Mouse (Mus musculus): ENCODE measurements around the gene 4632433K11Rik. TPM values are rescaled to one million over a fixed set of nuclear protein-coding genes. Genes with fewer than 3 reads are reported as not detected.

The 4632433K11Rik gene
- polyA plus RNA-seq, 1 experiment from 2014 or later: not detected

DNA sequence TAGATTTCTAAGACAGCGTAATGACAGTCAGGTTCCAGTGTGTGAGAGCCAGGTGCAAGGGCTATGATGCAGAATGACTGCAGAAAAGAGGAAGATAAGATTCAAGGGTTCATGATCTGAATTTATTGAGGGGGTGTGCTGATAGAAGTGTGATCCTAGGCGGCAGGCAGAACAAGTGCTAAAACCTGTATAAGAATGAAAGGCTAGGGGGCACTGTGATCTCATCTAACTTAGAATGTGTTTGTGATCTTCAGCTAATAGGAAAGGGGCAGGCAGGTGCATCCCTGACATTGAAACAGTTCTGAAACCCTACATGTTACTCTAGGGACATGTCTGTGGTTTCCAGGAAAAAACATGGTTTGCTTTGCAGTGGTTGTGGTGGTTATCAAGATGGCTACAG lies 12.2 kb downstream of the 4632433K11Rik start:
- H3K9me3 ChIP-seq (ENCODE audit: control insufficient read depth, low read length): no peaks in the 10 kb centered on the region
- no peak overlapping the region for H3K27ac ChIP-seq (ENCODE audit: low read depth, low read length)
- 66% methylated on average over 2 of the region's 2 CpGs for WGBS
- ATAC-seq (ENCODE audit: insufficient read depth, low FRiP score, low TSS enrichment): no peak
- H3K36me3 ChIP-seq (ENCODE audit: control insufficient read depth, insufficient read depth, low read length): no peaks in the 10 kb centered on the region
- no peak overlapping the region for H3K4me2 ChIP-seq (ENCODE audit: low read depth)
- no peak overlapping the region for H3K4me3 ChIP-seq (ENCODE audit: low read depth, low read length)
- H3K4me1 ChIP-seq (ENCODE audit: control insufficient read depth, insufficient read depth, low read length): no peaks in the 10 kb centered on the region; the same call in 1 of the 2 replicates
- H3K9ac ChIP-seq (ENCODE audit: low read length): no peak overlapping the region
- no peak for DNase-seq (ENCODE audit: low spot score)
- H3K27me3 ChIP-seq (ENCODE audit: control insufficient read depth, insufficient read depth, low read length): no peaks in the 10 kb centered on the region

DNA sequence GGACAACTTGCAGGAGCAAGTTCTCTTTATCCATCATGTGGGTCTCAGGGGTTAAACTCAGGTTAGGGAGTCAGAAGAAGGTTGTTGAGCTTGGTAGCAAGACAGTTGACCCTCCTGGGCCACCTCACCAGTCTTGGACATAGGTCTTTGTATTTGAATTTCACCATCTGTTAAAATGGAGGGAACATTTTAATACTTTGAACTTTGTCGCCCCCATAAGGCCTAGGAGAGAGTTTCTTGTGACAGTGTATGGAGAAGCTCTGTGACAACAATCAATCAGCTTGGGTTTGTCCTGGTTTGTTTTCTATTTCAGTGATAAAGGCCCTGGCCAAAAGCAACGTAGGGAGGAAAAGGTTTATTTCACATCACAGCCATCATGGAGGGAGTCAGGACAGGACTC lies 13.4 kb downstream of the 4632433K11Rik start:
- ATAC-seq (ENCODE audit: insufficient read depth, low FRiP score, low TSS enrichment) (no peak), DNase-seq (ENCODE audit: low spot score) (no peak)
- no peaks in the 10 kb centered on the region for H3K9me3 ChIP-seq (ENCODE audit: control insufficient read depth, low read length)
- H3K4me1 ChIP-seq (ENCODE audit: control insufficient read depth, insufficient read depth, low read length): no peaks in the 10 kb centered on the region; the same call in 1 of the 2 replicates
- H3K4me2 ChIP-seq (ENCODE audit: low read depth): no peak overlapping the region
- H3K4me3 ChIP-seq (ENCODE audit: low read depth, low read length): no peak overlapping the region
- H3K27ac ChIP-seq (ENCODE audit: low read depth, low read length): no peak overlapping the region
- H3K36me3 ChIP-seq (ENCODE audit: control insufficient read depth, insufficient read depth, low read length): no peaks in the 10 kb centered on the region
- WGBS: 40% methylated on average over 2 of the region's 2 CpGs
- H3K9ac ChIP-seq (ENCODE audit: low read length): no peak overlapping the region
- no peaks in the 10 kb centered on the region for H3K27me3 ChIP-seq (ENCODE audit: control insufficient read depth, insufficient read depth, low read length)

DNA sequence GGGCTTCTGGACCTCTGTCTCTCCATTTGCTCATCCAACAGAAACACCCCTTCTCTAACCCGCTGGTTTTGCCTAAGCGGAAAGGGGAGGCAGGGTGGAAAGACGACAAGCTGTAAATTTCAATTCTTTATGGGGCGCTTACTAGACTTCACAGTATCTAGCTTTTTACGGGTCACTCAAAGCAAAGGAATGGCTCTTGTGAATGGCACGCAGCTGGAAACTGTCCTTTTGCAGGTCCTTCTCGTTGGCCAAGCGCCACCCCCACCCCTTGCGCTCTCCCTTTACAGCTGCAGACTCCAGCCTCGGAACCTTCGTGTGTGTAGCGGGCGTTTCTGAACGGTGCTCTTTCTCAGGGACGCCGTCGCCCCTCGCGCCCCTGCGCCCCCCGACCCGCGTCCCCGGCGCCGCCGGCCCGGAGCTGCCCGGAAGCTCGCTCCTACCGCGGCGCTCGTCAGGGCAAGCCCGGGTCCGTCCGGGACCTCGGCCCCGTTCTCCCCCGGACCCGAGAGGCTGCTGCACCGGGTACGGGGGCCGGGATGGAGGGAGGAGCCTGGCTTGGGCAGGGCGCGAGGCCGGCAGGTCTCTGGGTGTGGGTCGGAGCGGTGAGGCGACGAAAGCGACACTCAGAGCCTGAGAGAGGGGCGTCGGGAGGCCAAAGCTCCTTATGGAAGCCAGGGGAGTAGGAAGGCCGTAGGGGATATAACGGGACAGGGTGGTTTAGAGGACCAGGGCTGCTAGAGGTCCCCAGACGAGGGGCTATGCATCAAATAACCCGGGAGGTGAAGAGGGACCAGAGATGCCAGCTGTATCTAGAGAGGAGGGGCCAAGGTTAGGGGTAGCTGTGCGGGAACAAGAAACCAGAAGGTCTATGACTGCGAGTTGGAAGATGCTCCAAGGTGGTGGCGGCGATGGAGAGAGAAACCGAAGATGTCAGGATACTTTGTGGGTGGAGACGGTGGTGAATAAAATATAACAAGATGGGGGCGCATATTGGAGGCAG lies 17.6 kb downstream of the 4632433K11Rik start, which contains the start of gene Zfp580:
Gene Zfp580 (plus strand): TSS at position 346 of the 1,000 bp plus-strand sequence.
- H3K27me3 ChIP-seq (ENCODE audit: control insufficient read depth, insufficient read depth, low read length): peaks cover 41% of the 10 kb centered on the region
- peak within 1 kb of the TSS; percentile 90 for H3K4me2 ChIP-seq (ENCODE audit: low read depth)
- 1% methylated on average over 64 of the region's 65 CpGs for WGBS

DNA sequence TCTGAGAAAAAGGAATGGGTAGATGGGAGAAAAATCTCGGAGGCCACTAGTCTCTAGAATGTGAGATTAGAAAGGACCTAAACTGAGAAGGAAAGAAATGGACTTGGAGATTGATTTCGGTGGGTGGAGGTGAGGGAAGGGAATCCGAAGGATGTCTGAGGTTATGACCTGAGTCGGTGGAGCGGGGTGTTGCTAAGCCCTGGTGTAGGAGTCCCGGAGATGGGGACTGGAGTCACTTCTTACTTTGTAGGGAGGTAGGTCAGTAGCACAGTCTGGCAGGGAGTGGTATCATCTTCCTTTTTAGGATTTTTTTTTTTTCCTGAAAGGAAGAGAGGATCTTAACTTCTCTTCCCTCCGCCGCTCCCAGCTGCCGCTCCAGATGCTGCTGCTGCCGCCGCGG lies 18.5 kb downstream of the 4632433K11Rik start:
- ATAC-seq (ENCODE audit: insufficient read depth, low FRiP score, low TSS enrichment) (no peak), DNase-seq (ENCODE audit: low spot score) (peak; percentile 21)
- Histone ChIP-seq H3K9ac (ENCODE audit: low read length) (no peak overlapping the region), H3K27ac (ENCODE audit: low read depth, low read length) (no peak overlapping the region), H3K9me3 (ENCODE audit: control insufficient read depth, low read length) (no peaks in the 10 kb centered on the region), H3K4me2 (ENCODE audit: low read depth) (peak overlapping the region; percentile 90), H3K27me3 (ENCODE audit: control insufficient read depth, insufficient read depth, low read length) (peaks cover 50% of the 10 kb centered on the region), H3K36me3 (ENCODE audit: control insufficient read depth, insufficient read depth, low read length) (no peaks in the 10 kb centered on the region), H3K4me3 (ENCODE audit: low read depth, low read length) (peak overlapping the region; percentile 79), H3K4me1 (ENCODE audit: control insufficient read depth, insufficient read depth, low read length) (peaks cover 18% of the 10 kb centered on the region)
- 2% methylated on average over 12 of the region's 12 CpGs for WGBS

More for the DNA sequence above, 17.6 kb downstream of the 4632433K11Rik start, which contains the start of gene Zfp580:
- Histone ChIP-seq H3K27ac (ENCODE audit: low read depth, low read length) (peak within 1 kb of the TSS; percentile 67), H3K9ac (ENCODE audit: low read length) (peak within 1 kb of the TSS; percentile 89), H3K9me3 (ENCODE audit: control insufficient read depth, low read length) (no peaks in the 10 kb centered on the region), H3K36me3 (ENCODE audit: control insufficient read depth, insufficient read depth, low read length) (no peaks in the 10 kb centered on the region), H3K4me3 (ENCODE audit: low read depth, low read length) (peak within 1 kb of the TSS; percentile 79), H3K4me1 (ENCODE audit: control insufficient read depth, insufficient read depth, low read length) (peaks cover 13% of the 10 kb centered on the region)
- ATAC-seq (ENCODE audit: insufficient read depth, low FRiP score, low TSS enrichment) (peak; percentile 84), DNase-seq (ENCODE audit: low spot score) (peak; percentile 87)

DNA sequence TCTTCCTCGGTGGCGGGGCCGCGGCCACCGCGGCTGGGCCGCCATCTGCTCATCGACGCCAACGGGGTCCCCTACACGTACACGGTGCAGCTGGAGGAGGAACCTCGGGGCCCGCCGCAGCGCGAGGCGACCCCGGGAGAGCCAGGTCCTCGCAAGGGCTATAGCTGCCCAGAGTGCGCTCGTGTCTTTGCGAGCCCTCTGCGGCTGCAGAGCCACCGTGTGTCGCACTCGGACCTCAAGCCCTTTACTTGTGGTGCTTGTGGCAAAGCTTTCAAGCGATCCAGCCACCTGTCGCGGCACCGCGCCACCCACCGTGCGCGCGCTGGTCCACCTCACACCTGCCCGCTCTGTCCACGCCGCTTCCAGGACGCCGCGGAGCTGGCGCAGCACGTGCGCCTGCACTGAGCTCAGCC lies 19.0 kb downstream of the 4632433K11Rik start:
- Histone ChIP-seq H3K27me3 (ENCODE audit: control insufficient read depth, insufficient read depth, low read length) (peaks cover 55% of the 10 kb centered on the region), H3K4me1 (ENCODE audit: control insufficient read depth, insufficient read depth, low read length) (peaks cover 18% of the 10 kb centered on the region), H3K9me3 (ENCODE audit: control insufficient read depth, low read length) (no peaks in the 10 kb centered on the region), H3K4me2 (ENCODE audit: low read depth) (peak overlapping the region; percentile 90), H3K4me3 (ENCODE audit: low read depth, low read length) (peak overlapping the region; percentile 79), H3K36me3 (ENCODE audit: control insufficient read depth, insufficient read depth, low read length) (no peaks in the 10 kb centered on the region), H3K27ac (ENCODE audit: low read depth, low read length) (no peak overlapping the region), H3K9ac (ENCODE audit: low read length) (peak overlapping the region; percentile 24; the same call in 1 of the 2 replicates)
- 4% methylated on average over 42 of the region's 45 CpGs for WGBS
- DNase-seq (ENCODE audit: low spot score): peak; percentile 19
- no peak for ATAC-seq (ENCODE audit: insufficient read depth, low FRiP score, low TSS enrichment)

DNA sequence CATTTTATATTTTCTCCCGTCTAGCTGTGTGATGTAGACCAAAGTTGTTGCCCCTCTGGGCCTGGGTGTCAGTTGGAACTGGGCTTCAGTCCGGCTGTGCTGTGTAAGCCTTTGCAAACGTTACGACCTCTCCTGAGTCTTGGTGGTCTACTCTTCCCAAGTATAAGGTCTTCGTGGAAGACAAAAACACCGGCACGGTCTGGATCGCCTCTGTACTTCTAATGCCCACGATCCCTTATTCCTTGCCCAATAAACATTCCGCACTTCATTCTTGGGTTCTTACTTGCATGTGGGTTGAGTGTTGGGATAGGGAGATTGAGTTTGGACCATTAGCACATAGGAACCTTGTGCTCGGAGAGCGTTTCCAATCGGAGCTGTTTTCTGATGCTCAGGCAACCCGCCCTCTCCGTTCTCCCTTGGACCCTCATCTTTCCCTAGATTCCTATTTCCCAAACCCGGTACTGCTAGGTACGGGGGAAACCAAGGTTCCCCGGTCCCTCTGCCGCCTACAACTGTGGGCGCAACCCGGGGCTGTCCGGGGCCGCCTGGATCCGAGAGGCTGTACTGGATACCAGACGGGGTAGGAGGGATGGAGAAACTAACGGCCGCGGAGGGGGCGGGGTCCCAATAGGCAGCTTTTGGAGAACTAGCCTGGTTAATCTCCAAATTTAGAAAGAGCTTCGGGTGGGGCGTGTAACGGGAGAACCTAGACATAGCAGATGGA lies 19.7 kb downstream of the 4632433K11Rik start:
- Histone ChIP-seq H3K4me2 (ENCODE audit: low read depth) (peak overlapping the region; percentile 90), H3K27ac (ENCODE audit: low read depth, low read length) (no peak overlapping the region), H3K36me3 (ENCODE audit: control insufficient read depth, insufficient read depth, low read length) (no peaks in the 10 kb centered on the region), H3K9me3 (ENCODE audit: control insufficient read depth, low read length) (no peaks in the 10 kb centered on the region), H3K4me1 (ENCODE audit: control insufficient read depth, insufficient read depth, low read length) (peaks cover 18% of the 10 kb centered on the region), H3K9ac (ENCODE audit: low read length) (peak overlapping the region; percentile 32), H3K4me3 (ENCODE audit: low read depth, low read length) (peak overlapping the region; percentile 79), H3K27me3 (ENCODE audit: control insufficient read depth, insufficient read depth, low read length) (peaks cover 56% of the 10 kb centered on the region)
- DNase-seq (ENCODE audit: low spot score): no peak
- no peak for ATAC-seq (ENCODE audit: insufficient read depth, low FRiP score, low TSS enrichment)
- WGBS: 8% methylated on average over 32 of the region's 32 CpGs

DNA sequence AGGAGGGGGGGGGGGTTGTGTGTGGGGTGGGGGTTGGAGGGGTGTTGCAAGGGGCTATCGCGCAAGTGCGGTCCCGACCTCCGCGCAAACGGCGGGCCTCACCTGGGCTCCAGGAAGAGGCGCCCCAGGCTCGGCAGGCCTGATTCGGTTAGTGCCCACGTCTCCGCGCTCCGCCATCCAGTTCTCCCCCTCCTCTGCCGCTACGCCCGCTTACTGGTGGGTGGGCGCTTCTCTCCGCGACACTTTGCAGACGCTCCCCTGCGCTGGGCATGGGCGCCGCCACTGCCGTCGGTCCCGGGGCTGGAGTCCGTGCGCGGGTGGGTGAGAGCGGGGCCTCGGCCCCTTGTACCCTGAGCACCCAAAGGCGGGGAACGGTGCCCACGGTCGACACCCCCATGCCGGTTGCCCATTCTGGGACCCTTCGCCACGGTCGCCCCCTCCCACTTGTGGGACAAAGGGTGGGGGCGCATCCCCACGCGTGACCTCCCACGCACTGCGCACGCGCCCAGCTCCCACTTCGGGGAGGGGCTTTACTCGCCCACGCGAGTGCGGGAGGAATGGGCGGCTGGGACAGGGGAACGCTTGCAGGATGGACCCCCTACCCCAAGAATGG lies 22.8 kb downstream of the 4632433K11Rik start:
- Histone ChIP-seq H3K27ac (ENCODE audit: low read depth, low read length) (no peak overlapping the region), H3K27me3 (ENCODE audit: control insufficient read depth, insufficient read depth, low read length) (peaks cover 56% of the 10 kb centered on the region)

DNA sequence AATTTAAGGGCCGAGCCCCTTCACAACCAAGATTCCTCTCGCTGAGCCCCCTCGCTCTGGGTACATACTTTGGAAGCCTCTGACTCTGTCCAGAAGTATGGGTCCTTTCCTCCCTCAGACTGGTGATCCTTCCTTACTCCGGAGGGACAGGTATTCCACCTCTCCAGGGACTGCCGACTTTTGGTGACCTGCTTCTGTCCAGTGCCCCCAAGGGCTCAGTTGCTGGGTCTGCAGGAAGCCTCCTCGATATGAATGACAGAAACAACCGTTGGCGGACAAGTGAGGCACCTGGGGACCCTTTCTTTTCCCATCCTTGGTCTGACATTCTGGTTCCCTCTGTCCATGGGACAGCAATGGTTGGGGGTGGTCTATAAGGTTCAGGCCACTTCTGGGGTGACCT lies 23.5 kb downstream of the 4632433K11Rik start:
- H3K4me2 ChIP-seq (ENCODE audit: low read depth): peak overlapping the region; percentile 60
- no peak for ATAC-seq (ENCODE audit: insufficient read depth, low FRiP score, low TSS enrichment)
- peaks cover 56% of the 10 kb centered on the region for H3K27me3 ChIP-seq (ENCODE audit: control insufficient read depth, insufficient read depth, low read length)
- H3K4me1 ChIP-seq (ENCODE audit: control insufficient read depth, insufficient read depth, low read length): peaks cover 22% of the 10 kb centered on the region
- no peaks in the 10 kb centered on the region for H3K9me3 ChIP-seq (ENCODE audit: control insufficient read depth, low read length)
- H3K9ac ChIP-seq (ENCODE audit: low read length): no peak overlapping the region
- H3K36me3 ChIP-seq (ENCODE audit: control insufficient read depth, insufficient read depth, low read length): no peaks in the 10 kb centered on the region
- H3K27ac ChIP-seq (ENCODE audit: low read depth, low read length): no peak overlapping the region
- DNase-seq (ENCODE audit: low spot score): no peak
- WGBS: 36% methylated on average over 8 of the region's 8 CpGs
- H3K4me3 ChIP-seq (ENCODE audit: low read depth, low read length): peak overlapping the region; percentile 43

More for the DNA sequence above, 22.8 kb downstream of the 4632433K11Rik start:
- H3K36me3 ChIP-seq (ENCODE audit: control insufficient read depth, insufficient read depth, low read length): no peaks in the 10 kb centered on the region
- peak overlapping the region; percentile 60 for H3K4me2 ChIP-seq (ENCODE audit: low read depth)
- H3K4me1 ChIP-seq (ENCODE audit: control insufficient read depth, insufficient read depth, low read length): peaks cover 22% of the 10 kb centered on the region
- peak overlapping the region; percentile 43 for H3K4me3 ChIP-seq (ENCODE audit: low read depth, low read length)
- DNase-seq (ENCODE audit: low spot score): peak; percentile 54
- peak overlapping the region; percentile 50; the same call in 1 of the 2 replicates for H3K9ac ChIP-seq (ENCODE audit: low read length)
- no peaks in the 10 kb centered on the region for H3K9me3 ChIP-seq (ENCODE audit: control insufficient read depth, low read length)
- 3% methylated on average over 47 of the region's 55 CpGs for WGBS
- no peak for ATAC-seq (ENCODE audit: insufficient read depth, low FRiP score, low TSS enrichment)

Data from neural tube, embryonic 11.5 days (tissue).